In genomic region chr12:28784355-28784754, GRCm38 (mm10) we compare ENCODE assay signal across 8 mouse cellular contexts. TPM values are rescaled to one million over a fixed set of nuclear protein-coding genes. Genes with fewer than 3 reads are reported as not detected.
DNase-seq lines count a peak whose midpoint lies in the region; ATAC-seq and TF ChIP-seq lines count a peak whose summit lies in the region.
"Had no signal": no experiment of that assay in that cellular context is flagged by ENCODE, and none has a peak within 500 bp of the region (broad histone marks: within the 10 kb centered on the region; RNA-seq: fewer than 3 reads in every experiment).

No protein-coding gene starts in this region.

- POLR2A ChIA-PET in Patski (lab: Charles Lee): no interaction called here

- H3K4me3 ChIP-seq in liver, embryonic 13.5 days (replicated peaks): no peak overlapping the region
- no peak overlapping the region for H3K4me3 ChIP-seq in embryonic facial prominence, embryonic 10.5 days
- H3K4me3 ChIP-seq in hindbrain, embryonic 16.5 days (ENCODE audit: low read length): no peak overlapping the region
- H3K4me3 ChIP-seq: lung, embryonic 15.5 days had no signal

- no peaks in the 10 kb centered on the region for H3K9me3 ChIP-seq in liver, embryonic 13.5 days (replicated peaks)
- H3K9me3 ChIP-seq in embryonic facial prominence, embryonic 10.5 days: no peaks in the 10 kb centered on the region
- H3K9me3 ChIP-seq in hindbrain, embryonic 16.5 days (ENCODE audit: control insufficient read depth, low read length): no peaks in the 10 kb centered on the region
- H3K9me3 ChIP-seq: lung, embryonic 15.5 days had no signal

- H3K27me3 ChIP-seq in liver, embryonic 13.5 days: no peaks in the 10 kb centered on the region
- H3K27me3 ChIP-seq in Patski: no peaks in the 10 kb centered on the region
- H3K27me3 ChIP-seq in embryonic facial prominence, embryonic 10.5 days (replicated peaks; ENCODE audit: low read depth, poor library complexity, severe bottlenecking): no peaks in the 10 kb centered on the region
- no peaks in the 10 kb centered on the region for H3K27me3 ChIP-seq in hindbrain, embryonic 16.5 days (replicated peaks; ENCODE audit: control insufficient read depth, insufficient read depth, low read length)
- H3K27me3 ChIP-seq: lung, embryonic 15.5 days had no signal

- CTCF ChIA-PET in Patski (lab: Charles Lee): interaction anchor here (0.7 to 1.4 kb wide), 5 partner anchors 9 to 70 kb away, joined by 3 to 5 read pairs (median 3); no protein-coding TSS in a partner anchor

- no peak overlapping the region for H3K4me2 ChIP-seq in liver, embryonic 13.5 days
- H3K4me2 ChIP-seq in hindbrain, embryonic 16.5 days (ENCODE audit: low read length): no peak overlapping the region
- H3K4me2 ChIP-seq: lung, embryonic 15.5 days had no signal

- in situ Hi-C loops in Patski (cut with MboI; ENCODE audit: low pct_unique_long_range_greater_than_20kb): no loop called here

- 41% methylated on average over 4 of the region's 4 CpGs for WGBS in liver, embryonic 13.5 days (ENCODE audit: insufficient replicate concordance)
- WGBS in embryonic facial prominence, embryonic 10.5 days: 40% methylated on average over 4 of the region's 4 CpGs
- WGBS in hindbrain, embryonic 16.5 days: 34% methylated on average over 4 of the region's 4 CpGs

- peak; percentile 59 for TF ChIP-seq CTCF in Patski (IDR thresholded peaks at IDR 0.05)

- H3K4me1 ChIP-seq in liver, embryonic 13.5 days (replicated peaks): no peaks in the 10 kb centered on the region
- peaks cover 53% of the 10 kb centered on the region for H3K4me1 ChIP-seq in embryonic facial prominence, embryonic 10.5 days
- peaks cover 10% of the 10 kb centered on the region for H3K4me1 ChIP-seq in hindbrain, embryonic 16.5 days (ENCODE audit: control insufficient read depth, insufficient read depth, low read depth, low read length)
- H3K4me1 ChIP-seq: lung, embryonic 15.5 days had no signal

- no peak overlapping the region for H3K9ac ChIP-seq in liver, embryonic 13.5 days
- H3K9ac ChIP-seq in hindbrain, embryonic 16.5 days (ENCODE audit: low read depth, low read length): no peak overlapping the region
- H3K9ac ChIP-seq: lung, embryonic 15.5 days had no signal

- no peaks in the 10 kb centered on the region for H3K36me3 ChIP-seq in liver, embryonic 13.5 days
- no peaks in the 10 kb centered on the region for H3K36me3 ChIP-seq in embryonic facial prominence, embryonic 10.5 days (replicated peaks)
- no peaks in the 10 kb centered on the region for H3K36me3 ChIP-seq in hindbrain, embryonic 16.5 days (ENCODE audit: control insufficient read depth, insufficient read depth, low read length)
- H3K36me3 ChIP-seq: lung, embryonic 15.5 days had no signal

- no peak for DNase-seq in liver, embryonic 13.5 days
- DNase-seq in liver (no peak), Patski (ENCODE audit: low read depth, low spot score) (no peak)
- peak; percentile 20 for DNase-seq in embryonic facial prominence, embryonic 10.5 days (ENCODE audit: low spot score)
- DNase-seq in mesoderm, embryonic 11.5 days (ENCODE audit: low read depth, low spot score): peak; percentile 43
- peak; percentile 30 to 37 for DNase-seq in thymus, postnatal 36 days

- ATAC-seq in liver, embryonic 13.5 days (ENCODE audit: low read depth): peak; percentile 48; the same call in 1 of the 2 replicates
- peak; percentile 66 for ATAC-seq in Patski
- 0 out of 2 replicates have a peak, but pooled peaks have one; percentile 31 for ATAC-seq in hindbrain, embryonic 16.5 days

- H3K27ac ChIP-seq in liver, embryonic 13.5 days: no peak overlapping the region
- H3K27ac ChIP-seq in embryonic facial prominence, embryonic 10.5 days (replicated peaks): peak overlapping the region; percentile 59
- no peak overlapping the region for H3K27ac ChIP-seq in hindbrain, embryonic 16.5 days (ENCODE audit: low read depth, low read length)
- H3K27ac ChIP-seq: lung, embryonic 15.5 days had no signal

RNA-seq across cellular contexts. Expression of gene Eipr1, which starts 32.8 kb away (rescaled TPM):
- polyA plus RNA-seq in liver, embryonic 13.5 days (2015; fragmentation: Nextera tagmentation; extraction: Ambion mirVana): 31.7 and 32.8 TPM in 2 replicates
- polyA plus RNA-seq in Patski (2021): 25.6 TPM
- polyA plus RNA-seq in embryonic facial prominence, embryonic 10.5 days (2016; fragmentation: Nextera tagmentation; extraction: Ambion mirVana): 43.4 and 44.5 TPM in 2 replicates
- polyA plus RNA-seq in hindbrain, embryonic 16.5 days (2015; fragmentation: Nextera tagmentation; extraction: Ambion mirVana): 68.3 and 71.7 TPM in 2 replicates

RNA-seq across cellular contexts. Expression of gene Trappc12, which starts 34.1 kb away (rescaled TPM):
- 18.6 and 22.1 TPM in 2 replicates for polyA plus RNA-seq in liver, embryonic 13.5 days (2015; fragmentation: Nextera tagmentation; extraction: Ambion mirVana)
- polyA plus RNA-seq in Patski (2021): 25.6 TPM
- 35.6 and 35.7 TPM in 2 replicates for polyA plus RNA-seq in embryonic facial prominence, embryonic 10.5 days (2016; fragmentation: Nextera tagmentation; extraction: Ambion mirVana)
- polyA plus RNA-seq in hindbrain, embryonic 16.5 days (2015; fragmentation: Nextera tagmentation; extraction: Ambion mirVana): 41.4 and 43.1 TPM in 2 replicates

Comparison
In these comparisons a context has a peak if more than half of its experiments do, and no peak if none do; other contexts are left out.
1. DNase-seq: peak in embryonic facial prominence, embryonic 10.5 days (single experiment), mesoderm, embryonic 11.5 days (single experiment) and thymus, postnatal 36 days (2 of 2); none in liver, embryonic 13.5 days (single experiment), liver (single experiment) and Patski (single experiment).
2. Peak in every context shown above with its lines, with median percentiles within 50 percentile points of each other: ATAC-seq.